Mouse (Mus musculus): ENCODE measurements around the gene Gjd2.

Gene Gjd2

DNA sequence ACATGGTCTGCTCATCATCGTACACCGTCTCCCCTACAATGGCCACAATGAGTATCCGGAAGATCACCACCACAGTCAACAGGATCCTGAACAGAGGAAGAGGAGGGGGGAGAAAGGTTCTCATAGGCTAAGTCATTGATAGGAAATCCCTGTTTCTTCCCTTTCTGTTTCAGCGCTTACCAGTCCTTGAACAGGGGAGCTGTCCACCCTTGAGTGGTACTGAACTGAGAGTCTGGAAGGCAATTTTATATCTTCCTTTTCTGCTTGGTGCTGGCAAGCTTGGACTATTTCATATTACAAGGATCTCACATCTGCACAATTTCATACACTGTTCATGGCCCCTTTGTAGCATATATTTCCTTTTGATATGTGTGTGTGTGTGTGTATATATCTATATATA, 1.6 kb downstream of the Gjd2 start:
- peak; percentile 15 for DNase-seq

- no peak for DNase-seq
Observed at GRCm38 (mm10) chr2:114008321-114008720, 5.1 kb downstream of the Gjd2 start.

DNA sequence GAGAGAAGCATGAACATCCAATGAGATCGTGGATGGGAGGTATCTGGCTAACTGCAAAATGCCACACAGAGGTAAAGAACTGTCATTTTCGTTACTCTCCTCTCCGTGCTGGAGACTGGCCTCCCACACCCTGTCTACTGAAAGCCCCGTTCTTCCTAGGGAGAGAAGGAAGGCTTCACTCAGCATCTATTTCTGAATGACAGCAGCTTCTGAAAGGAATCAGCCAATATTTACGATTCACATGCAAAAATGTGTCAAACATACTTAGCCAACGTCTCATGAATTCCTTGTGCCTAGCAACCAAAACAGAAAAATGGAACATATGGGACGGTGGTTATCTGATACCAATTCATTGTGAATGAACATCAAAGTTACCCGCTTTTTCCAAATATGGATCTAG, 15.9 kb downstream of the Gjd2 start:
- DNase-seq, result no peak

DNA sequence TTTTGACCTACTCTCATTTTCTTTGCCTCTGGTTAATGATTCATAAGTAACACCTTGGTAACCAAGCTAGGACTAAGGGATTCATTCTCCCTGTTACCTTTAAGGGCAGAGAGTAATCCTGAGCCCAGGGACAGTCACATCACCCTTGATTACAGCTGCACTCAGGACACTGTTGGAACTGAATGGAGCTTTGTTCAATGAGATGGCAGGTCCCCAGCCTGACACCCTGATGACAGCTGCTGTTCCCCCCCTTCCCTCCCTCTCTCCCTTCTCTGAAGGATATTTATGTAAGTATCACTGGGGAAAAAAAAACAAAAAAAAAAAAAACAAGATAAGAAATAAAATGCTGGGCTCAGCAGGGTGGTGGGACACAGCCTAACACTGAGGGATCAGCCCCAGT, 16.5 kb downstream of the Gjd2 start:
- no peak for DNase-seq

DNA sequence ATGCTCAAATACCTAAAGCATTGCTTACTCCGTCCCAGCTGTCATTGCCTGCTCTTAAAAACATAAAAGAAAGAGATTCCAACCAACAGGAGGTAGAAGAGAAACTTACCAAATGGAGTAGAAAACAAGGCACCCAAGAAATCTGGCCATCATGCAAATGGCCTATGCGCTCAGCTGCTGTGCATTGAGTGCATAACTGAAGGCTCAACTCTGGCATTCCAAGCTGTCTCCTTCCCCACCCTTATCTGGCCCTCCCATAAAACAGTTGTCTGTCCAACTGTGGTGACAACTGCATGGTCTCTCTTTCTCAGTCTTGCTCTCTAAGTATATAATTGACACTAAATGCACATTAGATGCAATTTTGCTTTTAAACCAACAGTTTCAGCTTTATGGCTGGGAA, 28.5 kb downstream of the Gjd2 start:
- no peak for DNase-seq

GRCm38 (mm10) chr2:113980664-113981063, 32.8 kb downstream of the Gjd2 start:
- no peak for DNase-seq

DNA sequence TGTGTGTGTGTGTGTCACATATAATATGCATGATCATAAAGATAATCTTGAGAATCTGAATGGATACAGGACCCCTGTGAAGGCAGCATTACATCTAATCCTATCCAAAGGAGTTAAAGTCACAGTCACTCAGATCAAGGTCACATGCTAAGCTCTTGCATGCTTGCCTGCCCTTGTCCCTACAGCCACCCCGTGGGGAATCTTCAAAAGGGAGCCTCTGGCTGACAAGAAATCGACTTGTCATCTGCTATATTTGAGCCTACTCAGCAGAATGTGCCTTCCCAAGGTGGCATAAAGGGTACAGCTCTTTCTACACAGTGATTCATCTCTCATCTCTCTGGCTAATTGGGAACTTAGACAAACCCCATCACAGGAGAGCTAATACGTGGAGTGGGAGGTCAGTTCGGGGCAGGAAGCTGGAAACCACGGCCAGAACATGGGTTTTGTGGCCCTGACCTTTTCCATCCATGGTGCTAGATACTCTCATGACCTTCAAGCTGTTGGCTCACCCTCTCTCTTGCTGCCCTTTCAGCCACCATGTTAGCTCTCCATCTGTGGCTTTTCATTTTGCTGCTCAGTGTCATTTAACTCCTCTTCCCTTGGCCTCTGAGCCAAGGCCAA, 35.2 kb downstream of the Gjd2 start:
- no peak for DNase-seq

DNA sequence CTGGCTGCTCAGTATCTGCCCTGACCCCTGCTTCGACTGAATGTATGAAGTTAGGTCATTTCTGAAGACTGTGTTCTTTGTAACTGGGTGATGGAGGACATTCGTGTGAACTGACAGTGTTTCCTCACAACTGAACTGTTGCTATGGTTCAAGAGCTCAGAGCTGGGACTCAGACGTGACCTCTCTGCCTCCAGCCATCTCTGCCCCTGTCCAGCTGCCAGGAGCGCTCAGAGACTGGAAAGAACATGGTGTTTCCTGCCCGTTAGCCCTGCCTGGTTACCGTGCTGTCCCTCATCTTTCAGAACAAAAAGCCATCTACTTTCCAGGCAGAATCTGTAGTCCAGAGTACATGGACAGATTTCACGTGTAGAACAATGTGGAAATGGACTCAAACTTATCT, 39.5 kb downstream of the Gjd2 start:
- no peak for DNase-seq

- no peak for DNase-seq
Observed at GRCm38 (mm10) chr2:113966421-113966820, 47.0 kb downstream of the Gjd2 start.
